Mouse (Mus musculus): ENCODE measurements at regions not wholly inside any gene's neighbourhood (a gene's known extent, or its start where the extent isn't known, plus 50 kb on each side); places are given as distances from the start of the nearest gene placed in this dataset.

- no peak for DNase-seq
Observed at GRCm38 (mm10) chr2:81407372-81407771, 645.6 kb upstream of the Zfp804a start.

GRCm38 (mm10) chr2:81411751-81412150 is 641.3 kb upstream of the Zfp804a start:
- DNase-seq: no peak

DNA sequence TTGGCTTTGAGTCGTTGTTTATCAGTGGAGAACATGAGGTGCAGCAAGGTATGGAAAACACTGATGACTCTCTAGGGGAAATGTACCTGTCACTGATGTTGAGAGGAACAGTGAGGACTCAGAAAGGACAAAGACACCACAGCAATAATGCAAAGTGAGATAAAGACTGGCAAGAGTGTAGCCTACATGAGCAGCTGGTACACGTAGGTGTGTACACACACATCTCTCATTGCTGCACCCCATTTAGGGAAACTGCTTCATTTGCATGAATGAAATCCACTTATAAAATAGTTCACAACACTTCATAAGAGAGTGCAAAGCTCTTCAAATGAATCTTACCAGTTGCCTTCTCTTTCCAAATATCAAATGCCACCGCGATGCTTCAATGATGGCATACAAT is 621.6 kb upstream of the Zfp804a start:
- no peak for DNase-seq

DNA sequence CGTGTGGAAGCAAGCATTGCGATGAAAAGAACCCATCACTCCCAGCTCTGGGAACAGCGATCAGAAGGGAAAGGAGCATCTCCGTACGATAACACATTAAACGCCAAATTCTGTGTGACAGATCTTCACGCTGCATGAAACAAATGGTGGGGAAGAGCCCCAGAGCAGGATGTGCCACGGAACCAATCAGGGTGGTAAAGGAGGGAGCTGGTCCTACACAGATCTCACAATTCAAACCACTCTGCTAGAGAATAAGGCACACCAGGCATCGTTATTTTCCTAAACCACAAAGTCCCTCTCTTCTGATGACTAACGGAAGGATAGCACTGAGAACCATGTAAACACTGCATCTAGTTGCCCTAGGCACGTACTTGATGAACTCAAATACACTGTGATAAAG is 613.9 kb upstream of the Zfp804a start:
- no peak for DNase-seq

GRCm38 (mm10) chr2:81440929-81441328 is 612.1 kb upstream of the Zfp804a start:
- DNase-seq: no peak

GRCm38 (mm10) chr2:81450514-81450913 is 602.5 kb upstream of the Zfp804a start:
- DNase-seq: no peak

DNA sequence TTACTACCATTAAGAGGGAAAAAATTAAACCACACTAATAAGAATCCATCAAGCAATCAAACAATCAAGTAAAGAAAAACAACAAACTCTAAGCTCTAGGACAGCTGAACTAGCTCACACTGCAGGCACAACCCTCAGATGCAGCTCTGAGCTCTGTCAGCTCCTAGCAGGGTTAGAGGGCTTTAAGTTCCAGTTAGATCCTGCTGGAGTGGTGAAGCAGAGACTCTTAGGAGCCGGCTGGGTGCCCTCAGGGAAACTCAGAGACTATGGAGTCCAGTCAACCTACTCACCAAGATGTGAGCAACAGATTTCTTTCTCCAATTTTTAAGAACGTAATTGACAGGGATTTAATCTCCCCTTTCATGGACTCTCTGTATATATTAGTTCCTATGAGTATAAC is 564.2 kb upstream of the Zfp804a start:
- peak; percentile 74 for DNase-seq

GRCm38 (mm10) chr2:81506985-81507384 is 546.0 kb upstream of the Zfp804a start:
- no peak for DNase-seq

DNA sequence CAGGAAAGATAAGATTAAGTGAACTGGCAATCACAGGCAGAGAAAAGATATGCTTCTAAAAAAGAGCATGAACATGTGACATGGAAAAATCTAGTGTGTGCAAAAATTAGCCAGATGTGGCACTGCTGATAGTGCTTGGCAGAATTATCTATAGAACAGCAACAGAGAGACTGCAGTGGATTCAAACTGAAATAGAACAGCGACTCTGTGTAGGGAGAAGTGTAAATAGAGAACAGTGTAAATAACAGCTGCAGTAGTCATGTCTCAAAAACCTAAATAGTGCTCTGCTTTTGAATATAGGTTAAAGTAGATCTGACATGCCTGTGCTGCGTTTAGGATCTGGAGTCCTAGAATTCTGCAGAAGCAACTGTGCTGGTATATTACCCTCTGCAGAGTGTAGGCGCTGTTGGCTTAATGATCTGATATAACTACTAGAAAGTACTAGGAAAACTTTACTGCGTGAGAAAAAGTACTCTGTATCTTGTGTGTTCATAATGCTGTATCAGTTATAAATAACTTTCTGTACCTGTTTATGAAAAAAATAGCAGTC is 539.9 kb upstream of the Zfp804a start:
- DNase-seq: no peak

DNA sequence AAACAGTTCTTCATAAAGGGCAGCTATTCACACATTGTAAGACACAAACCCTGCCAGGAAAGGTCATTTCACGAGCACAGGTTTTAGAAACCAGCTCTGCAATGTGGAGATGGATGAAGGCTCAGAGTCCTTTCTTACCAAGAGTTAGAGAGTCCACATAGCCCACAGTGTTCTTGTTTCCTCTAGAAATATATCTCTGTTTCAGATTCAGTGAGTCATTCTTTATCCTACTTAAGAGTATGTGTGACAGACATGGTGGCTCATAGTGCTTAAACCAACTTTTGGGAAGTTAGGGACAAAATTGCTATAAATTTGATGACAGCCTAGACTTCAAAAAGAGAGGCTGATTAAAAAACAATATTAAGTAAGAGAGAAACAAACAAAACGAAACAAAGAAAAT is 514.9 kb upstream of the Zfp804a start:
- no peak for DNase-seq

DNA sequence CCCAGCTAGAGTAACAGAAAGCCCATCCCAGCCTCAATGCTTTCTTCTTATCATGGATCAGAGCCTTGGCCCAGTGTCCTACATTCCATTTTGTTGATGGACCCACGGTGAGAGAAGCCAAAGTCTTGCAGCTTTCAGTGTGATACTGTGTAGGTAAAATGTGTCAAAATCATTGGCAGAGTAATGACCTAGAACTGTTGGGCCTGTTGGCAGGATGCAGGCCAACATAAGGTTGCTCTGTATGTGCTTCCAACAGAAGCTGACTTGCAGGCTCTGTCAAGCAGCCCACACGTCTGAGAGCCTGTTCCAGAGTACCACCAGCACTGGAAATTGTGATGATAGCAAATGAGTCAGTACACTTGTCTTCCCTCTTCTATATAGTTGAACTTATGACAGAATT is 503.9 kb upstream of the Zfp804a start:
- DNase-seq: no peak

GRCm38 (mm10) chr2:81582111-81582510 is 470.9 kb upstream of the Zfp804a start:
- DNase-seq: no peak
